Mouse (Mus musculus): ENCODE measurements at regions not wholly inside any gene's neighbourhood (a gene's known extent, or its start where the extent isn't known, plus 50 kb on each side); places are given as distances from the start of the nearest gene placed in this dataset.

DNA sequence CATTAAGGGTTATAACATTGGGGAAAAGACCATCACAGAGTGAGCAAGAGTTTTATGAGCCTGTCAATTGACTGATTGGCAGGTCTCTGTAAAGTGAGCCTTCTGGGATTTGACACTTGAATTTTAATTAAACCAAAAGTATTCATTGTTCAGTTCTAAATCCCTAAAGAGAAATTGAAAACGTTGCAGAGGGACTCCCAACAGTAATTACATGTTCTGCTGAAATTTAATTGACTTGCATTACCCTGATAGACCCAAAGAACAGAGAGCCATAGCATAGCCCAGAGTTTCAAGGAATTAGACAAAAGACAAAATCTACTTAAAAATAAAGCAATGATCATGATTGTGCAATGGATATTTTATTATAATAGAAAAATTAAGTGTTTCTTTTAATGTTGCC, 444.2 kb downstream of the Trim52 start:
- no peak overlapping the region for H3K9ac ChIP-seq (ENCODE audit: low read length)
- WGBS = 30% methylated on average over 1 of the region's 1 CpGs

DNA sequence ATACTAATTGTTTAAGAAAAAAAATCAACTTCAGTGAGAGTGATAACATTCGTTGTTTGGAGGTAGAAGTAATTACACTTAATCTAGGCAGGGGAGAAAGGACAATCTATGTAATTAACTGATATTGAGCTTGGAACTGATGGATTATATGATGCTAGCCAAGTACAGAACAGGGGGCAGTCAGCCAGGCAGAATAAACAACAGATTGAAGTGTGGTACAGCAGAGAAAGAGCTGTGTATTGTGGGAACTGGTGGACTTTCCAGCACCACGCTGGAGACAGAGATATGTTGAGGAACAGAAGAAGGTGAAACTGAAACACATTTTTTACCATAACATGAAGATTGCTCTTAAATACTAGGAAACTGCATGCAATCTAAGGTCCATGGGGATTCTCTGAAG, 473.3 kb downstream of the Trim52 start:
- WGBS = 50% methylated on average over 2 of the region's 2 CpGs
- Histone ChIP-seq H3K4me3 (ENCODE audit: low read length) (no peak overlapping the region), H3K27me3 (ENCODE audit: control insufficient read depth, insufficient read depth, low read depth, low read length) (no peaks in the 10 kb centered on the region), H3K36me3 (ENCODE audit: control insufficient read depth, insufficient read depth, low read length) (no peaks in the 10 kb centered on the region), H3K9ac (ENCODE audit: low read length) (no peak overlapping the region), H3K9me3 (ENCODE audit: control insufficient read depth, low read length) (no peaks in the 10 kb centered on the region), H3K27ac (ENCODE audit: low read length) (no peak overlapping the region), H3K4me2 (ENCODE audit: low read depth, low read length) (no peak overlapping the region), H3K4me1 (replicated peaks; ENCODE audit: control insufficient read depth, insufficient read depth, low read length) (no peaks in the 10 kb centered on the region)
- ATAC-seq (ENCODE audit: low read depth) = no peak

More for the DNA sequence above, 444.2 kb downstream of the Trim52 start:
- ATAC-seq (ENCODE audit: low read depth) = no peak
- H3K4me2 ChIP-seq (ENCODE audit: low read depth, low read length) = no peak overlapping the region
- H3K4me1 ChIP-seq (replicated peaks; ENCODE audit: control insufficient read depth, insufficient read depth, low read length) = no peaks in the 10 kb centered on the region
- H3K27ac ChIP-seq (ENCODE audit: low read length) = no peak overlapping the region
- H3K27me3 ChIP-seq (ENCODE audit: control insufficient read depth, insufficient read depth, low read depth, low read length) = no peaks in the 10 kb centered on the region
- no peak overlapping the region for H3K4me3 ChIP-seq (ENCODE audit: low read length)
- H3K9me3 ChIP-seq (ENCODE audit: control insufficient read depth, low read length) = no peaks in the 10 kb centered on the region
- H3K36me3 ChIP-seq (ENCODE audit: control insufficient read depth, insufficient read depth, low read length) = no peaks in the 10 kb centered on the region

DNA sequence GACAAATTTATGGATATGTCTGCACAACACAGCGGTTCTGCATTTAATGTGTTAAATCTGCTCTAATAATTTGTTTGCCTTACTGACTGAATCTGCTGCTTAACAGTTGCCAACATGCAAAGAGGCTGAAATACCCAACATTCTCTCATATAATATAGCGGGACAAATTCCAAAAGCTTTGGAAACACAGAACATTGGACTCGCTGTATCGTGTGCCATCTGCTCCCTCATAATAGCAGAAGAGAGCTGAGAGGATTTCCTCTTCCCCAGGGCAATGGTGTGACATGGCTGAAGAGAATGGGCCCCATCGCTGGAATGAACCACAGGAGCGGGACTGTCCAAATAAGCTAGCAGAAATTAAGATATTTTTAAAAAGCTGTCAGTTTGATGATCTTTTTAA, 475.9 kb downstream of the Trim52 start:
- no peak overlapping the region for H3K27ac ChIP-seq (ENCODE audit: low read length)
- ATAC-seq (ENCODE audit: low read depth) = no peak
- no peak overlapping the region for H3K9ac ChIP-seq (ENCODE audit: low read length)
- no peaks in the 10 kb centered on the region for H3K4me1 ChIP-seq (replicated peaks; ENCODE audit: control insufficient read depth, insufficient read depth, low read length)
- H3K4me3 ChIP-seq (ENCODE audit: low read length) = no peak overlapping the region
- H3K27me3 ChIP-seq (ENCODE audit: control insufficient read depth, insufficient read depth, low read depth, low read length) = no peaks in the 10 kb centered on the region
- WGBS = 76% methylated on average over 6 of the region's 6 CpGs
- no peaks in the 10 kb centered on the region for H3K9me3 ChIP-seq (ENCODE audit: control insufficient read depth, low read length)
- H3K4me2 ChIP-seq (ENCODE audit: low read depth, low read length) = no peak overlapping the region
- no peaks in the 10 kb centered on the region for H3K36me3 ChIP-seq (ENCODE audit: control insufficient read depth, insufficient read depth, low read length)

DNA sequence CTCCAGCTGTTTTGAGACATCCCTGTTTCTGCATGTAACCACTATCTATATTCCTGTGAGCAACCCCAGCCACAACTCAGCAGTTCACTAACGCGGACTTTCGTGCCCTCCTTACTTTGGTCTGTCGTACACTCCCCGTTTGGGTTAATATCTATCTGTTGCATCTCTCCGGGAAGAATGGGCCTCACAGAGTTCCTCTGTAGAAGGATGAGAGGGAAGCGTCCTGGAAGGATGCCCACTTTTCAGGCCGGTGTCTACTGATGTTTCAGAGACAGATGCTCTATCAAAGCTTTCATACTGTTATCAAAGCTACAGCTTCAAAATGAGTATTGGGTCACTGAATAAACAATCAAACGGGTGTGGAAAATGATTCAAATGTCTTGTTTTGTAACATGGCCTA, 487.4 kb downstream of the Trim52 start:
- Histone ChIP-seq H3K4me1 (replicated peaks; ENCODE audit: control insufficient read depth, insufficient read depth, low read length) (no peaks in the 10 kb centered on the region), H3K36me3 (ENCODE audit: control insufficient read depth, insufficient read depth, low read length) (no peaks in the 10 kb centered on the region), H3K9me3 (ENCODE audit: control insufficient read depth, low read length) (no peaks in the 10 kb centered on the region), H3K27ac (ENCODE audit: low read length) (no peak overlapping the region), H3K27me3 (ENCODE audit: control insufficient read depth, insufficient read depth, low read depth, low read length) (no peaks in the 10 kb centered on the region), H3K4me2 (ENCODE audit: low read depth, low read length) (no peak overlapping the region), H3K9ac (ENCODE audit: low read length) (no peak overlapping the region), H3K4me3 (ENCODE audit: low read length) (no peak overlapping the region)
- 40% methylated on average over 9 of the region's 9 CpGs for WGBS
- no peak for ATAC-seq (ENCODE audit: low read depth)

- H3K9me3 ChIP-seq (ENCODE audit: control insufficient read depth, low read length) = no peaks in the 10 kb centered on the region
- peak; percentile 70 for ATAC-seq (ENCODE audit: low read depth)
- H3K4me1 ChIP-seq (replicated peaks; ENCODE audit: control insufficient read depth, insufficient read depth, low read length) = no peaks in the 10 kb centered on the region
- H3K4me2 ChIP-seq (ENCODE audit: low read depth, low read length) = no peak overlapping the region
- no peaks in the 10 kb centered on the region for H3K36me3 ChIP-seq (ENCODE audit: control insufficient read depth, insufficient read depth, low read length)
- H3K27me3 ChIP-seq (ENCODE audit: control insufficient read depth, insufficient read depth, low read depth, low read length) = no peaks in the 10 kb centered on the region
- H3K9ac ChIP-seq (ENCODE audit: low read length) = no peak overlapping the region
- H3K27ac ChIP-seq (ENCODE audit: low read length) = no peak overlapping the region
- H3K4me3 ChIP-seq (ENCODE audit: low read length) = no peak overlapping the region
- 27% methylated on average over 3 of the region's 3 CpGs for WGBS
These were observed 488.0 kb downstream of the Trim52 start for GRCm38 (mm10) chr14:106593980-106594379.

GRCm38 (mm10) chr14:106607041-106607440, 501.0 kb downstream of the Trim52 start:
- Histone ChIP-seq H3K4me2 (ENCODE audit: low read depth, low read length) (no peak overlapping the region), H3K9me3 (ENCODE audit: control insufficient read depth, low read length) (no peaks in the 10 kb centered on the region), H3K4me1 (replicated peaks; ENCODE audit: control insufficient read depth, insufficient read depth, low read length) (no peaks in the 10 kb centered on the region), H3K9ac (ENCODE audit: low read length) (no peak overlapping the region), H3K27ac (ENCODE audit: low read length) (no peak overlapping the region), H3K4me3 (ENCODE audit: low read length) (no peak overlapping the region), H3K36me3 (ENCODE audit: control insufficient read depth, insufficient read depth, low read length) (no peaks in the 10 kb centered on the region), H3K27me3 (ENCODE audit: control insufficient read depth, insufficient read depth, low read depth, low read length) (no peaks in the 10 kb centered on the region)
- no peak for ATAC-seq (ENCODE audit: low read depth)
- 8% methylated on average over 3 of the region's 3 CpGs for WGBS

DNA sequence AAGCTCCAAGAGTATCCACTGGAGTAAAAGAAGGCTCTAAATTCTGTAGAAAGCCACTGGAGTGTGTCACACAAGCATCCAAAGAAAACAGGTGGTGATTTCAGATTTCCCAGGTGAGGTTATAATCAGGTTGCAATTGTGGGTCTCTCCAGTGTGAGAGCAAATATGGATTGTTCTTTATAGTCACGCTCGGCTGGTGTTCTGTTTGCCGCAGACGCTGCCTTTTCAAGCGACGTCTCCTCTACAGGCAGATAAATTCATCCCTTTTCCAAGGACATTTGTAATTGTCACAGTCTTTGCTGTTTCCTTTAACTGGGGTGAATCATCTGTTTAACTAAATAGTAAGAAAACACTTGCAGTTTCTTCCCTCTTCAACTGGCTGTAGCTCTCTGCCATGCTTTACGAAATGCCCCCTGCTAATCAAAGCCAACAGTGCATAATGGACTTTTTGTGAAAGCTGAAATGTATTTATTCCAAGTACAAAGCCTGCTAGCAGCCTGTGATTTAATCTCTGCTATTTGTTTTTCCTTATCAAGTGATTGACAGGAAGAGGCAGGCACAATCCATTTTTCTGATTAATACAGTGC, 502.4 kb downstream of the Trim52 start:
- ATAC-seq (ENCODE audit: low read depth) = no peak
- Histone ChIP-seq H3K27ac (ENCODE audit: low read length) (no peak overlapping the region), H3K4me2 (ENCODE audit: low read depth, low read length) (no peak overlapping the region), H3K9ac (ENCODE audit: low read length) (no peak overlapping the region), H3K9me3 (ENCODE audit: control insufficient read depth, low read length) (no peaks in the 10 kb centered on the region), H3K27me3 (ENCODE audit: control insufficient read depth, insufficient read depth, low read depth, low read length) (no peaks in the 10 kb centered on the region), H3K4me3 (ENCODE audit: low read length) (no peak overlapping the region), H3K4me1 (replicated peaks; ENCODE audit: control insufficient read depth, insufficient read depth, low read length) (no peaks in the 10 kb centered on the region), H3K36me3 (ENCODE audit: control insufficient read depth, insufficient read depth, low read length) (no peaks in the 10 kb centered on the region)
- WGBS = 30% methylated on average over 7 of the region's 7 CpGs
